Mouse (Mus musculus) neural tube, embryonic 11.5 days (tissue): Measurements from ENCODE around the gene Timp3. TPM values are rescaled to one million over a fixed set of nuclear protein-coding genes. Genes with fewer than 3 reads are reported as not detected.

Experiments used
- ATAC-seq: fragments of 200-750 bp; cut with Nextera tagmentation; 2 replicates; pipeline ENCODE4 v1.8.0; 2017; ENCODE audit warnings: moderate number of reproducible peaks, mild to moderate bottlenecking, moderate TSS enrichment, moderate library complexity; ENCODE audit not compliant: insufficient read depth, low FRiP score, low TSS enrichment
- DNase-seq: peaks from one replicate; pipeline ENCODE4 v3.0.0-alpha.2; 2015; ENCODE audit warnings: low spot score
- H3K27ac ChIP-seq: fragments of 300-500 bp; sonication (generic); 2 replicates; pipeline ENCODE4 v1.5.1; 2014; ENCODE audit warnings: low read depth, mild to moderate bottlenecking, low read length
- H3K27me3 ChIP-seq: fragments of 300-500 bp; sonication (generic); 2 replicates; pipeline ENCODE4 v1.6.1; 2014; ENCODE audit warnings: mild to moderate bottlenecking, low read length, mixed read lengths; ENCODE audit not compliant: control insufficient read depth, insufficient read depth
- H3K36me3 ChIP-seq: fragments of 300-500 bp; sonication (generic); 2 replicates; pipeline ENCODE4 v1.6.1; 2014; ENCODE audit warnings: mild to moderate bottlenecking, low read length, moderate library complexity, mixed read lengths; ENCODE audit not compliant: control insufficient read depth, insufficient read depth
- H3K4me1 ChIP-seq: fragments of 300-500 bp; sonication (generic); 2 replicates; pipeline ENCODE4 v1.6.1; 2014; ENCODE audit warnings: low read length, mixed read lengths; ENCODE audit not compliant: control insufficient read depth, insufficient read depth
- H3K4me2 ChIP-seq: fragments of 300-500 bp; sonication (generic); 2 replicates; pipeline ENCODE4 v1.6.1; 2014; ENCODE audit warnings: low read depth, mild to moderate bottlenecking, moderate library complexity
- H3K4me3 ChIP-seq: fragments of 300-500 bp; sonication (generic); 2 replicates; pipeline ENCODE4 v1.5.1; 2014; ENCODE audit warnings: low read depth, low read length
- H3K9ac ChIP-seq: fragments of 300-500 bp; sonication (generic); 2 replicates; pipeline ENCODE4 v1.6.1; 2014; ENCODE audit warnings: mild to moderate bottlenecking, low read length
- H3K9me3 ChIP-seq: fragments of 300-500 bp; sonication (generic); 2 replicates; pipeline ENCODE4 v1.6.1; 2016; ENCODE audit warnings: low read length; ENCODE audit not compliant: control insufficient read depth
- WGBS: fragments of 180-500 bp; shearing (Covaris S2); extraction: QIAGEN DNeasy Blood & Tissue Kit; methylation state at CpG from one replicate; pipeline ENCODE4 v1.1.7; 2014; 5-methylcytosine and 5-hydroxymethylcytosine counted together
- polyA plus RNA-seq: library from polyadenylated mRNA; unstranded; fragments of >200 nt; fragmentation: Nextera tagmentation; extraction: Ambion mirVana; gene quantifications from 2 replicates; pipeline ENCODE4 v1.2.1, GENCODE M21; 2014

The Timp3 gene
- polyA plus RNA-seq, 1 experiment from 2014 or later, result 43.1 TPM

DNA sequence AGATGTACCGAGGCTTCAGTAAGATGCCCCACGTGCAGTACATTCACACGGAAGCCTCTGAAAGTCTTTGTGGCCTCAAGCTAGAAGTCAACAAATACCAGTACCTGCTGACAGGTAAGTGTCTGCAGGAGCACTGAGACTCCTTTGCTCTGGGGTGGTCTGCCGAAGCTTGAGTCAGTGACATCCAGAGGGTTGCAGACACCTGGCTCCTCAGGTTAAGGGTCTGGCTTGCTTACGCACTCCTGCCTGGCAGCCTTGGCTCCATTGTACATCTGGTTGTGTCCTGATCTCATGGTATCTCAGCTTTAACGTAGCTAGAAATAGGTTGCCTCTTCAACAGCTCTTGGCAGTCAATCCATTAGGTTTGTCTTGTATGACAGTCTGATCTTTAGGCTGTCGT is 43.8 kb downstream of the Timp3 start:
- WGBS, result 85% methylated on average over 7 of the region's 7 CpGs
- no peak overlapping the region for H3K4me3 ChIP-seq
- DNase-seq (no peak), ATAC-seq (no peak)
- H3K9me3 ChIP-seq, result no peaks in the 10 kb centered on the region
- H3K4me2 ChIP-seq, result no peak overlapping the region
- no peaks in the 10 kb centered on the region for H3K36me3 ChIP-seq
- no peak overlapping the region for H3K27ac ChIP-seq
- no peak overlapping the region for H3K9ac ChIP-seq
- H3K4me1 ChIP-seq, result no peaks in the 10 kb centered on the region
- H3K27me3 ChIP-seq, result no peaks in the 10 kb centered on the region

- no peaks in the 10 kb centered on the region for H3K4me1 ChIP-seq
- no peak overlapping the region for H3K4me3 ChIP-seq
- H3K36me3 ChIP-seq, result no peaks in the 10 kb centered on the region
- no peak overlapping the region for H3K4me2 ChIP-seq
- no peak overlapping the region for H3K27ac ChIP-seq
- H3K9me3 ChIP-seq, result no peaks in the 10 kb centered on the region
- ATAC-seq, result no peak
- no peaks in the 10 kb centered on the region for H3K27me3 ChIP-seq
- H3K9ac ChIP-seq, result no peak overlapping the region
- DNase-seq, result no peak
- 90% methylated on average over 6 of the region's 6 CpGs for whole genome bisulfite sequencing
Observed at GRCm38 (mm10) chr10:86344654-86345053, 44.5 kb downstream of the Timp3 start.

DNA sequence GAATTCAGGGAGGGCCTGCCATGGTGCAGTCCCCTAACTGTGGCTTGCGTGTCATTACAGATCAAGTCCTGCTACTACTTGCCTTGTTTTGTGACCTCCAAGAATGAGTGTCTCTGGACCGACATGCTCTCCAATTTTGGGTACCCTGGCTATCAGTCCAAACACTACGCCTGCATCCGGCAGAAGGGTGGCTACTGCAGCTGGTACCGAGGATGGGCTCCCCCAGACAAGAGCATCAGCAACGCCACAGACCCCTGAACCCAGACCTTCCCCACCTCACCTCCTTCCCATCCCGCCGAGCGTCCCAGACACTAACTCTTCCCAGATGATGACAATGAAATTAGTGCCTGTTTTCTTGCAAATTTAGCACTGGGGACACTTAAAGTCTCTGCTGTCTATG is 45.5 kb downstream of the Timp3 start:
- Histone ChIP-seq H3K9ac (no peak overlapping the region), H3K27me3 (no peaks in the 10 kb centered on the region), H3K9me3 (no peaks in the 10 kb centered on the region), H3K4me1 (no peaks in the 10 kb centered on the region), H3K4me3 (no peak overlapping the region), H3K27ac (no peak overlapping the region), H3K36me3 (no peaks in the 10 kb centered on the region), H3K4me2 (no peak overlapping the region)
- WGBS, result 93% methylated on average over 9 of the region's 9 CpGs
- DNase-seq, result no peak
- ATAC-seq, result no peak

GRCm38 (mm10) chr10:86346235-86346840 is 46.2 kb downstream of the Timp3 start:
- Histone ChIP-seq H3K9ac (no peak overlapping the region), H3K4me3 (no peak overlapping the region), H3K36me3 (no peaks in the 10 kb centered on the region), H3K9me3 (no peaks in the 10 kb centered on the region), H3K4me2 (no peak overlapping the region), H3K4me1 (no peaks in the 10 kb centered on the region), H3K27me3 (no peaks in the 10 kb centered on the region), H3K27ac (no peak overlapping the region)
- no peak for DNase-seq
- WGBS, result 82% methylated on average over 3 of the region's 3 CpGs
- ATAC-seq, result no peak

- WGBS, result 79% methylated on average over 2 of the region's 2 CpGs
- no peak overlapping the region for H3K4me2 ChIP-seq
- no peak for ATAC-seq
- H3K4me3 ChIP-seq, result no peak overlapping the region
- H3K36me3 ChIP-seq, result no peaks in the 10 kb centered on the region
- no peak overlapping the region for H3K9ac ChIP-seq
- H3K4me1 ChIP-seq, result no peaks in the 10 kb centered on the region
- H3K27ac ChIP-seq, result no peak overlapping the region
- no peaks in the 10 kb centered on the region for H3K27me3 ChIP-seq
- DNase-seq, result no peak
- H3K9me3 ChIP-seq, result no peaks in the 10 kb centered on the region
Observed at GRCm38 (mm10) chr10:86351287-86351686, 51.1 kb downstream of the Timp3 start.

DNA sequence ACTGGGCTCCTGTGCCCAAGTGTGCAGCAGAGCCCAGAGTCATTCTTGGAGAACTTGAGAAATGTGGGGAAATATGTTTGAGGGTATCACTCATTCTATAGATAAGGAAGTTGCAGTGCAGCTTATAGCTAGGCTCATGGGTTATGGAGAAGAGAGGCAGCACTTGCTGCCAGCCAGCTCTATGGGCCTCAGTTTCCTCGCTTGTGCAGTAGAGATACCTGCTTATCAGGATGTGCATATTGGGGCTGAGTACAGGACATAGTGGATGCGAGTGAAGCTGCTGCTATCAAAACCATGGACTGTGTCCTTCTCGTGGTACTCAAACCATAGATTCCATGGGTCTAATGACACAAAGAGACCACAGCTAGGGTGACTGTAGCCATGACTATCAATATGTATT is 52.3 kb downstream of the Timp3 start:
- H3K4me2 ChIP-seq, result no peak overlapping the region
- H3K4me1 ChIP-seq, result no peaks in the 10 kb centered on the region
- no peaks in the 10 kb centered on the region for H3K27me3 ChIP-seq
- H3K4me3 ChIP-seq, result no peak overlapping the region
- no peaks in the 10 kb centered on the region for H3K9me3 ChIP-seq
- no peak overlapping the region for H3K27ac ChIP-seq
- H3K9ac ChIP-seq, result no peak overlapping the region
- 92% methylated on average over 3 of the region's 3 CpGs for WGBS
- no peaks in the 10 kb centered on the region for H3K36me3 ChIP-seq
- no peak for ATAC-seq
- no peak for DNase-seq

GRCm38 (mm10) chr10:86356819-86357563 is 56.8 kb downstream of the Timp3 start:
- no peaks in the 10 kb centered on the region for H3K4me1 ChIP-seq
- no peak overlapping the region for H3K27ac ChIP-seq
- no peak for ATAC-seq
- whole genome bisulfite sequencing, result 65% methylated on average over 5 of the region's 5 CpGs
- H3K4me2 ChIP-seq, result no peak overlapping the region
- no peaks in the 10 kb centered on the region for H3K27me3 ChIP-seq
- H3K36me3 ChIP-seq, result no peaks in the 10 kb centered on the region
- no peaks in the 10 kb centered on the region for H3K9me3 ChIP-seq
- no peak overlapping the region for H3K4me3 ChIP-seq
- H3K9ac ChIP-seq, result no peak overlapping the region
- no peak for DNase-seq

GRCm38 (mm10) chr10:86358307-86358975 is 58.3 kb downstream of the Timp3 start:
- H3K9me3 ChIP-seq, result no peaks in the 10 kb centered on the region
- DNase-seq, result no peak
- 82% methylated on average over 7 of the region's 7 CpGs for WGBS

GRCm38 (mm10) chr10:86359208-86359607 is 59.0 kb downstream of the Timp3 start:
- ATAC-seq (no peak), DNase-seq (no peak)
- no peak overlapping the region for H3K9ac ChIP-seq
- no peak overlapping the region for H3K27ac ChIP-seq
- no peaks in the 10 kb centered on the region for H3K27me3 ChIP-seq
- H3K4me3 ChIP-seq, result no peak overlapping the region
- H3K4me1 ChIP-seq, result no peaks in the 10 kb centered on the region
- H3K4me2 ChIP-seq, result no peak overlapping the region
- no peaks in the 10 kb centered on the region for H3K36me3 ChIP-seq
- 72% methylated on average over 2 of the region's 2 CpGs for WGBS
- H3K9me3 ChIP-seq, result no peaks in the 10 kb centered on the region

More at GRCm38 (mm10) chr10:86358307-86358975, 58.3 kb downstream of the Timp3 start:
- H3K4me2 ChIP-seq, result no peak overlapping the region
- no peak overlapping the region for H3K9ac ChIP-seq
- no peak for ATAC-seq
- no peaks in the 10 kb centered on the region for H3K36me3 ChIP-seq
- H3K4me3 ChIP-seq, result no peak overlapping the region
- H3K27me3 ChIP-seq, result no peaks in the 10 kb centered on the region
- no peaks in the 10 kb centered on the region for H3K4me1 ChIP-seq
- no peak overlapping the region for H3K27ac ChIP-seq
